Mouse (Mus musculus): ENCODE measurements around the gene Tbl1x.

- no peak for TF ChIP-seq CTCF (IDR thresholded peaks at IDR 0.05)
- TF ChIP-seq EP300 (IDR thresholded peaks at IDR 0.05; ENCODE audit: insufficient read depth, low read depth, low read length) = no peak
Observed at GRCm38 (mm10) chrX:77665030-77665429, 154.2 kb downstream of the Tbl1x start.
